Mouse (Mus musculus) intestine, embryonic 15.5 days (tissue): ENCODE results near the gene Mcrip1. TPM values are rescaled to one million over a fixed set of nuclear protein-coding genes. Genes with fewer than 3 reads are reported as not detected.
"Not testable (repeated sequence)": the region's sequence is repeated elsewhere in the genome, so short reads cannot be mapped to it uniquely, and the experiment has no call there.

Source experiments
- ATAC-seq: fragments of 200-750 bp; cut with Nextera tagmentation; 2 replicates; pipeline ENCODE4 v1.8.0; 2017; ENCODE audit warnings: moderate TSS enrichment, moderate library complexity
- H3K27ac ChIP-seq: fragments of 300-500 bp; sonication (generic); 2 replicates; pipeline ENCODE4 v1.5.1; 2015; ENCODE audit warnings: mild to moderate bottlenecking, inconsistent platforms
- H3K27me3 ChIP-seq: fragments of 300-500 bp; sonication (generic); replicated peaks from 2 replicates; pipeline ENCODE4 v1.6.1; 2015; ENCODE audit warnings: inconsistent platforms
- H3K36me3 ChIP-seq: fragments of 300-500 bp; sonication (generic); 2 replicates; pipeline ENCODE4 v1.6.1; 2015; ENCODE audit warnings: inconsistent platforms
- H3K4me1 ChIP-seq: fragments of 300-500 bp; sonication (generic); replicated peaks from 2 replicates; pipeline ENCODE4 v1.6.1; 2015; ENCODE audit warnings: inconsistent platforms
- H3K4me2 ChIP-seq: fragments of 300-500 bp; sonication (generic); replicated peaks from 2 replicates; pipeline ENCODE4 v1.6.1; 2015; ENCODE audit warnings: mild to moderate bottlenecking, inconsistent platforms
- H3K4me3 ChIP-seq: fragments of 300-500 bp; sonication (generic); replicated peaks from 2 replicates; pipeline ENCODE4 v1.5.1; 2015; ENCODE audit warnings: inconsistent platforms
- H3K9ac ChIP-seq: fragments of 300-500 bp; sonication (generic); 2 replicates; pipeline ENCODE4 v1.6.1; 2015; ENCODE audit warnings: inconsistent platforms
- H3K9me3 ChIP-seq: fragments of 300-500 bp; sonication (generic); 2 replicates; pipeline ENCODE4 v1.6.1; 2016; ENCODE audit warnings: inconsistent platforms
- WGBS: fragments of 180-500 bp; shearing (Covaris S2); methylation state at CpG from one replicate; pipeline ENCODE4 v1.1.7; 2015; 5-methylcytosine and 5-hydroxymethylcytosine counted together
- polyA plus RNA-seq: library from polyadenylated mRNA; unstranded; fragments of >200 nt; fragmentation: Nextera tagmentation; extraction: Ambion mirVana; gene quantifications from 2 replicates; pipeline ENCODE4 v1.2.1, GENCODE M21; 2015

Gene Mcrip1
- polyA plus RNA-seq, 1 experiment from 2014 or later: 135 TPM

DNA sequence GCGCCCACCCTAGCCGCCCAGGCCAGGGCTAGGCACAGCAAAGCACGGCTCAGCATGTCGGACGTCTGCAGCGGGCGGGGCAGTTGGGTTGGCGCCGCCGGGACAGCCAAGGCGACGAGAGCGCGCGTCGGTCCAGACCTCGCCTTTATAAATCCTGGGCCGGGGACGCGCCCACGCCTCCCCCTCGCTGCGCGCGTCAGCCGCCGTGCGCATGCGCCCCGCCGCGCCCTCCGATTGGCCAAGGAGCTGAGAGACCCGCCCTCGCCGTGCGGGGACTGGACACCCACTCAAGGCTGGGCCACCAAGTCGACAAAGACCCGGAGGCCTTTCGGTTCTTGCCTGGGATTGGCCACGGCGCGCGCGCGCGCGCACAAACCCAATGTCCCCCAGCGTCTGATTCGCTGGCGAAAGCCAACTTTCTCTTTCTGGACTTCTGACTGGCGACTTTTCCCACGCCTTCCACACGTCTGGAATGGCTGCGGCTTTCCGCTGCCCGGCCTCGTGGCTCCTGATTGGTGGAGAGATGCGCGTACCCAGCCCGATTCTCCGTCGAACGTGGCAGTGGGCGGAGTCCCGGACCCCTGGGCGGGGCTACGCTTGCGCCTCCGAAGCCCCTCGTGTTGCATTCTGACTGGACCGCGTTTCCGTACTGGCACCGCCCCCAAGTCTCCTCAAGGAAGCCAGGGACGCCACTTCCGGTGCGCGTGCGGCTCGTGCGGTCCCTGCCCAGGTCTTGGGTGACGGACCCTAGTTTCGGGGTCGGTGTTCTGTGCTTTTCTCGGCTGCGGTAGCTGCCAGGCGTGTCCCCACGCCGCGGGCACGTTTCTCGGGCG, 23.4 kb upstream of the Mcrip1 start, which contains the start of gene P4hb:
Gene P4hb (minus strand): TSS at position 502 of the 833 bp plus-strand sequence.
- ATAC-seq: peak; percentile 96
- H3K9ac ChIP-seq: peak within 1 kb of the TSS; percentile 93
- under 1% methylated on average over 92 of the region's 94 CpGs for WGBS
- no peaks in the 10 kb centered on the region for H3K27me3 ChIP-seq
- peaks cover 28% of the 10 kb centered on the region for H3K36me3 ChIP-seq
- peak within 1 kb of the TSS; percentile 96 for H3K4me3 ChIP-seq
- H3K4me2 ChIP-seq: peak within 1 kb of the TSS; percentile 85
- H3K27ac ChIP-seq: peak within 1 kb of the TSS; percentile 90
- no peaks in the 10 kb centered on the region for H3K9me3 ChIP-seq
- H3K4me1 ChIP-seq: peaks cover 35% of the 10 kb centered on the region

DNA sequence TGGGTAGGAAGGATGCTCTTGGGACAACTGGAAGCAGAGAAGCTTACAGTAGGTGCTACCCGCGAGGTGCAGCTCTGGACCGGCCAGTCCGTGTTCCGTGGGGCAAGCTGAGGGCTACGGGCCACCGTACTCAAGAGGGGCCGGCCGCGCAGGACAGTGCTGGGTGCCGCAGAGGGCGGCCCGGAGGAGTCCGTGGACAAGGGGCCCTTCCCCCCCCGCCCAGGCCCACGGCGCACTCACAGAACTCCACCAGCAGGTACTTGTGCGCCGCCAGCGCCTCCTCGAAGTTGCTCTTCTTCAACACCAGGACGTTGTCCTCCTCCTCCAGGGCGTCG, 22.9 kb upstream of the Mcrip1 start:
- peaks cover 30% of the 10 kb centered on the region for H3K36me3 ChIP-seq
- peaks cover 30% of the 10 kb centered on the region for H3K4me1 ChIP-seq
- H3K9me3 ChIP-seq: no peaks in the 10 kb centered on the region
- ATAC-seq: peak; percentile 22
- H3K9ac ChIP-seq: peak overlapping the region; percentile 93
- peak overlapping the region; percentile 85 for H3K27ac ChIP-seq
- no peaks in the 10 kb centered on the region for H3K27me3 ChIP-seq
- 0% methylated on average over 15 of the region's 24 CpGs for WGBS
- H3K4me3 ChIP-seq: peak overlapping the region; percentile 96
- peak overlapping the region; percentile 85 for H3K4me2 ChIP-seq

DNA sequence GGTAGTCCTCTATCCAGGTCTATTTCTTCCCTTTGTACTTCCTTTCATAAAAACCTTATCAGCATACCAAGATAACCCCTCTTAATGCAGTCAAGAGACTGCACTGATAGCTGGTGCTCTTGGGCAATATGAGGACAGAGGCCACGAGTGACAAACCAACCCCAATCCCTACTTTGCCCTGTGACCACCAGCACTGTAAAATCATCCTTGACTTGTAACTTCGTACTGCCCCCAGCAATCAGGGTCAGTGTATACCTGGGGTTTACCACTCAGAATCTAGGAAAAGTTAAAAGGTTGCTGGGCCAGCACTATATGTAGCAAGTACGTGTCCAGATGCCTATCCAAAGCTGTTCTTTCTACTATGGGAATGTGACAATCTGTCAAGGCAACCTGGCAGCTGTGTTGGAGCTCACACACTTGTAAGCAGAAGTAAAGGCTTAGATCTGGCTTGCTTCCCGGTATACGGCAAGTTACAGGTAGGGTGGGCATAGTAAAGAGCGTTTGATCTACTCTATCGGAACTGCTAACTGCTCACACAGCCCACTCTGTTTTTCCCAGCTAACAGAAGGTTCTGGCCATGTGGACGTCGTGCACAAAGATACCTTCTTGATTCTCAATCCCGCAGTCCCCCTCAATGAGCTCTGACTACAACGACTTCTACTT, 22.4 kb upstream of the Mcrip1 start:
- no peaks in the 10 kb centered on the region for H3K27me3 ChIP-seq
- peaks cover 35% of the 10 kb centered on the region for H3K36me3 ChIP-seq
- ATAC-seq: no peak
- H3K9me3 ChIP-seq: no peaks in the 10 kb centered on the region
- peak overlapping the region; percentile 93 for H3K9ac ChIP-seq
- 6% methylated on average over 11 of the region's 11 CpGs for WGBS
- peak overlapping the region; percentile 85 for H3K4me2 ChIP-seq
- H3K4me3 ChIP-seq: peak overlapping the region; percentile 96
- peaks cover 25% of the 10 kb centered on the region for H3K4me1 ChIP-seq
- peak overlapping the region; percentile 85 for H3K27ac ChIP-seq

DNA sequence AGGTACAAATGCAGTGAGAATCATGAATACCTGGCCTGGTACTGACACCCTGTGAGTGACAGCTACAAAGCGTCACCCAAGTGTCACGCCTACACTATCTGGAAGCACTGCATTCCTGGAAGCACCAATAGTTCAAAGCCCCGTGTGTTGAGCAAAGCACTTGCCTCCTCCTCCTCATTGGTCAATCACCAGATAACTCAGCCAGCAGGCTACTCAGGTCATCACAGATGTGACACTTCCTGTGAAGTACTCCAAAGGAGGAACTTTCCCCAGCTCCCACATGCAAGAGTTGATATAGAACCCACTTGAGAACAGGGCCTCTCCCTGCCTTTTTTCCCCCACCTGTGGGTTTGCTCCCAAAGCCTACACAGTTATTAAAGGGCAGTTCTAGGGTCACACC, 21.6 kb upstream of the Mcrip1 start:
- Histone ChIP-seq H3K36me3 (peaks cover 42% of the 10 kb centered on the region), H3K4me1 (peaks cover 21% of the 10 kb centered on the region), H3K4me2 (peak overlapping the region; percentile 85), H3K27me3 (no peaks in the 10 kb centered on the region), H3K9me3 (no peaks in the 10 kb centered on the region), H3K9ac (peak overlapping the region; percentile 93), H3K4me3 (peak overlapping the region; percentile 96), H3K27ac (0 out of 2 replicates have a peak overlapping the region, but pooled peaks have one; percentile 34)
- ATAC-seq: no peak
- 63% methylated on average over 3 of the region's 3 CpGs for WGBS

DNA sequence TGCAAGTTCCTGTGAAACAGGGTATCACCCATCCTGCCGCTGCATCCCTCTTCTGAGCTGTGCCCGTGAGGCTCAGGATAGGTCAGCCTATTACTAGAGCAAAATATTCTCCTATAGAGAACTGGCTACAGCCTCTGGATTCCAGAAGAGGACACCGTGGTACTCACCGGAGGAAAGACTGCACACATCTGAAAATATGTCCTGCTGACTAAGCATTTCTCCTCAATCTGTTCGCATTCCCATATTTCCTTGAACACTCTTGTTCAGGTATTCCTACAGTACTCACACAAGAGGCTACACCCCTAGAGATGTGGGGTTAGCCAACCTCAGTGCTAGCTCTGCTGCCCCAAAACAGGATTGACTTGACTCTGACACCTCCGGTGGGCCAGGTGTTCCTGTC, 18.8 kb upstream of the Mcrip1 start:
- ATAC-seq: no peak
- H3K4me2 ChIP-seq: no peak overlapping the region
- no peak overlapping the region for H3K27ac ChIP-seq
- no peaks in the 10 kb centered on the region for H3K27me3 ChIP-seq
- peaks cover 16% of the 10 kb centered on the region for H3K4me1 ChIP-seq
- H3K36me3 ChIP-seq: peaks cover 68% of the 10 kb centered on the region
- H3K4me3 ChIP-seq: no peak overlapping the region
- no peaks in the 10 kb centered on the region for H3K9me3 ChIP-seq
- 94% methylated on average over 6 of the region's 6 CpGs for WGBS
- no peak overlapping the region for H3K9ac ChIP-seq

DNA sequence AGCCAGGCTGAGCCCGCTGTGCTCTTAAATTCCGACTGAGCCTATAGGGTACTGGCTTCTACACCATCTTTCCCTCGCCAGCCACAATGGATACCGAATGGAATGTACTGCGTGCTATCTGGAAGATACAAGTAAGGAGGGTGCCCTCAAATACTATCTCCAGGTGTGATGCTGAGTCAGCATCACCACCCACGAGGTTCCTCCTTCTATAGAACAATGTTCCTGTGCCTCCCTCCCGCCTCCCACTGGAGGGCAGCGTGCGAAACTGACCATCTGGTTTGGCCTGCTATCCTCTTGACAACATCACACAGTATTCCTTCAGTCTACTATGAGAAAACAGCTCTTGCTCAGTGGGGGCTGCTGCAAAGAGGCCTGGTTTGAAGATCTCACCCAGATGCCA, 15.6 kb upstream of the Mcrip1 start:
- H3K4me1 ChIP-seq: peaks cover 3% of the 10 kb centered on the region; the same call in 1 of the 2 replicates
- H3K27me3 ChIP-seq: no peaks in the 10 kb centered on the region
- no peak overlapping the region for H3K4me2 ChIP-seq
- 87% methylated on average over 9 of the region's 9 CpGs for WGBS
- peaks cover 88% of the 10 kb centered on the region for H3K36me3 ChIP-seq
- H3K9me3 ChIP-seq: no peaks in the 10 kb centered on the region
- no peak overlapping the region for H3K27ac ChIP-seq
- H3K9ac ChIP-seq: no peak overlapping the region
- no peak overlapping the region for H3K4me3 ChIP-seq
- no peak for ATAC-seq

DNA sequence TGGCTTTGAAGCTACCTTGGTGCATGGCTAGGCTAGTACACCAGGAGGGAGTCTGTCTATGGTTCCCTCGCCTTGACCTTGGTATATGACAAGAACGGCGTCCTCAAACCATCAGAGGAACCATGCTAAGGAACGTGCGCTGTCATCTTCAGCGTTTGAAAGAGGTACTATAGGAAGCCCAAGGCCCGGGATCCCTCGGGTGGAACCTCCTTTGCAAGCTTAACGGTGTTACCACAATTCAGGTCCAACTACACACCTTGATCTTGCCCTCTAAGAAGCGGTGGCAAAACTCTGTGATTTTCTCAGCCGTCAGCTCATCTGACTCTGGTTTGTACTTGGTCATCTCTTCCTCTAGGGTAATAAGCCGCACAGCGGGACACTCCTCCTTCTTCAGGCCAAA, 13.4 kb upstream of the Mcrip1 start:
- Histone ChIP-seq H3K27ac (no peak overlapping the region), H3K36me3 (peaks cover 77% of the 10 kb centered on the region), H3K4me3 (no peak overlapping the region), H3K9ac (no peak overlapping the region), H3K9me3 (no peaks in the 10 kb centered on the region), H3K27me3 (no peaks in the 10 kb centered on the region), H3K4me1 (no peaks in the 10 kb centered on the region), H3K4me2 (no peak overlapping the region)
- no peak for ATAC-seq
- 94% methylated on average over 13 of the region's 13 CpGs for WGBS

DNA sequence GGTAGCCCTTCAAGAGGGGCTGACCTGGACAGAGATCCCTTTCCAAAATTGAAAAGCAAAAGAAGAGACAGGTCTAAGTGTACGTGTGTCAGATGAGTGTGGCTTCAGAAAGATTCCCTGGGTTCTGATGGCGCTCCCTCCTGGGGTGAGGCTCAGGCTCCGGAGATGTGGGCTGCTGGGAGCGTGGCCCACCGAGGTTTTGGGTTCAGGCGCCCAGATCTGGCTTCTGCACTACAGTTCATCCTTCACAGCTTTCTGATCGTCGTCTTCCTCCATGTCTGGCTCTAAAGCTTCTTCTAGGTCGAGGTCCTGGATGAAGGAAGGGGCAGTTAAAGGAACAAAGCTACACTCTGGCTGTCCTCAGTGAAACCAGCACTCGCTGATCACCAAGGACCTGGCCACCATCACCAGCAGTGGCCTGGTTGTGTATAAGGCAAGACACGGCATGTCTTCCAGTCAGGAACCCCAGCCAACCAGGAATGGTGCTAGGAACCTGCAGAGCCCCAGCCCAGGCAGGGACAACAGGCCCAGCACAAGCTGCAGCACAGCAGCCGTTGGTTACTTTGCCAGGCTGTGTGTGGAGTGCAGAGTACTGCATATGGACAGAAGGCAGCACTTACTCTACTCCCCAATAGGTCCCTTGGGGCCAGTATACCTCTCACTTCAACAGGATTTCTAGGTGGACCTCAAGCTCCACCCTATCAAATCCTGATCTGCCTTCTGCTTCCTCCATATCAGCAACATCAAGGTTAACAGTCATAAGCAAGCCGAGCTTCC, 11.6 kb upstream of the Mcrip1 start:
- Histone ChIP-seq H3K4me2 (no peak overlapping the region), H3K4me3 (no peak overlapping the region), H3K36me3 (peaks cover 60% of the 10 kb centered on the region), H3K4me1 (no peaks in the 10 kb centered on the region), H3K27ac (no peak overlapping the region), H3K9me3 (no peaks in the 10 kb centered on the region), H3K27me3 (no peaks in the 10 kb centered on the region), H3K9ac (no peak overlapping the region)
- no peak for ATAC-seq
- WGBS: 91% methylated on average over 13 of the region's 13 CpGs

DNA sequence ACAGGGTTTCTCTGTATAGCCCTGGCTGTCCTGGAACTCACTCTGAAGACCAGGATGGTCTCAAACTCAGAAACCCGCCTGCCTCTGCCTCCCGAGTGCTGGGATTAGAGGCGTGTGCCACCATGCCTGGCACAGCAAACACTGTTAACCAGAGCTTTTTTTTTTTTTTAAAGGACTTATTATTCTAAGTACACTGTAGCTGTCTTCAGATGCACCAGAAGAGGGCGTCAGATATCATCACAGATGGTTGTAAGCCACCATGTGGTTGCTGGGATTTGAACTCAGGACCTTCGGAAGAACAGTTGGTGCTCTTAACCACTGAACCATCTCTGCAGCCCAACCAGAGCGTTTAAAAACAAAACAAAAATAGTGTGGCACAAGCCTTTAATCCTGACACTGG, 9.3 kb upstream of the Mcrip1 start:
- not testable (repeated sequence) for H3K27ac ChIP-seq, H3K9me3 ChIP-seq, H3K4me1 ChIP-seq, H3K4me3 ChIP-seq, ATAC-seq, H3K4me2 ChIP-seq, H3K9ac ChIP-seq, H3K27me3 ChIP-seq
- H3K36me3 ChIP-seq: peaks cover 39% of the 10 kb centered on the region
- whole genome bisulfite sequencing: 90% methylated on average over 6 of the region's 6 CpGs

DNA sequence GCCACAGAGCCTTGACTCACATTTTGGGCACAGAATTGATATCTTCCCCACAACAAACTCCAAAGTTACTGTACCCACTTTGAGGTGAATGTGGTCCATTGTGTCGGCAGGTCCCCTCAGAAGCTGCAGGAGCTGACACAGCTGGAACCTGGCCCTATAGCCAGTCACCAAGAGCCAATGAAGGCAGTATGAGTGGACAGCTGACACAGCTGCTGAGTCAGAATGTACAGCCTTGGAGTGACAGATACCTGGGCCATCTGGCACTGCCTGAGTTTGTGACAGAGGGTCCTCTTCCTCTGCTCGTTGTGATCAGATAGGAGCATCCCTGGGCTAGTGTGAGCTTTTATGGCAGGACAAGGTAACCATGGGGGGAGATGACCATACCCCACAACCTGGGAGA, 5.7 kb upstream of the Mcrip1 start:
- Histone ChIP-seq H3K4me1 (peaks cover 3% of the 10 kb centered on the region), H3K27me3 (no peaks in the 10 kb centered on the region), H3K27ac (no peak overlapping the region), H3K9ac (no peak overlapping the region), H3K4me3 (no peak overlapping the region), H3K36me3 (peaks cover 4% of the 10 kb centered on the region), H3K9me3 (no peaks in the 10 kb centered on the region), H3K4me2 (no peak overlapping the region)
- 68% methylated on average over 2 of the region's 2 CpGs for WGBS
- no peak for ATAC-seq

DNA sequence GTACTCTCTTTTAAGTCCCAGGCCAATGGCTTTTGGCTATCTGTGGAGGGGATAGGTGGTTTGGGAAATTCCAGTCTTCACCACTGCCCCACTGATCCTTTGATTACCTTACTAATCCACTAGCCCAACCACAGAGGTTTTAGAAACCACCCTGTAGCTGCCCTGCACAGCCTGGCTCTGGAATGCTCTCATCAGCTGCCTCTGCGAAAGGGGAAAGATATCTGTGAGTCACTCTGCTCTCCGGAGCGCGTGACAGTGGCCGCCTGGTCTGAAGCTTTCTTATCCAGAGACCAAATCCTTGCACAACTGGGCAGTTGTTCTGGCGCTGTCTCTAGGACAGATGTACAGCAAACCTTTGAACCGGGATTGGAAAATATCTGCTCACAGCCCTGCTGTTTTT, 5.3 kb upstream of the Mcrip1 start:
- no peaks in the 10 kb centered on the region for H3K27me3 ChIP-seq
- H3K9me3 ChIP-seq: no peaks in the 10 kb centered on the region
- peaks cover under 1% of the 10 kb centered on the region; the same call in 1 of the 2 replicates for H3K36me3 ChIP-seq
- H3K9ac ChIP-seq: no peak overlapping the region
- no peak overlapping the region for H3K4me2 ChIP-seq
- 0 out of 2 replicates have a peak overlapping the region, but pooled peaks have one; percentile 7 for H3K27ac ChIP-seq
- H3K4me1 ChIP-seq: peaks cover 6% of the 10 kb centered on the region
- ATAC-seq: peak; percentile 39; the same call in 1 of the 2 replicates
- H3K4me3 ChIP-seq: no peak overlapping the region
- 80% methylated on average over 7 of the region's 7 CpGs for WGBS

DNA sequence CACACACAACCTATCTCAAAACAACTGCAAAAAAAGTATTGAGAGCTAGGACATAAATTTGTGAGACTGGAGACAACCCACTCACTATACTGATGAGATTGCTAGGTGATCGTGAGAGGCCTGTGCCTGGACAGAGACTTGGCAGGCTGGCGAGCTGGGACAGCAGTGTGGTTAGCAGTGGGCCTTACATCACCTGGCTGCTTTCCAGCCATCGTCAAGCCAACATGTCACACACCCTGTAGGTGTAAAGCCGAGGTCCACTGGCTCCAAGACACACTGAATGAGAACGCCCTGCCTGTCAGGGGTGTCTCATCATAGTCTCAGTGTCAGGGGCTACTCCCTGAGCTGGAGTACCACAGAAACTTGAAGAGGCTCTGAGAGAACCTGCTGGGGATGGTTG, 3.2 kb upstream of the Mcrip1 start:
- no peak overlapping the region for H3K4me3 ChIP-seq
- no peak overlapping the region for H3K4me2 ChIP-seq
- H3K9ac ChIP-seq: no peak overlapping the region
- 75% methylated on average over 5 of the region's 5 CpGs for WGBS
- H3K27me3 ChIP-seq: no peaks in the 10 kb centered on the region
- H3K27ac ChIP-seq: no peak overlapping the region
- H3K36me3 ChIP-seq: no peaks in the 10 kb centered on the region
- H3K9me3 ChIP-seq: no peaks in the 10 kb centered on the region
- H3K4me1 ChIP-seq: peaks cover 17% of the 10 kb centered on the region
- ATAC-seq: no peak
